Mouse (Mus musculus) liver, postnatal 0 days (tissue): ENCODE data around the gene Atp6v0b.

Source experiments
- CTCF ChIP-seq: sonication (generic); IDR thresholded peaks from 2 replicates; pipeline ENCODE4 v1.5.1; 2016; ENCODE audit warnings: antibody characterized with exemption, low read depth
- EP300 ChIP-seq: IDR thresholded peaks from 2 replicates; pipeline ENCODE4 v1.6.1; 2016; ENCODE audit warnings: antibody characterized with exemption, low read depth, mild to moderate bottlenecking

DNA sequence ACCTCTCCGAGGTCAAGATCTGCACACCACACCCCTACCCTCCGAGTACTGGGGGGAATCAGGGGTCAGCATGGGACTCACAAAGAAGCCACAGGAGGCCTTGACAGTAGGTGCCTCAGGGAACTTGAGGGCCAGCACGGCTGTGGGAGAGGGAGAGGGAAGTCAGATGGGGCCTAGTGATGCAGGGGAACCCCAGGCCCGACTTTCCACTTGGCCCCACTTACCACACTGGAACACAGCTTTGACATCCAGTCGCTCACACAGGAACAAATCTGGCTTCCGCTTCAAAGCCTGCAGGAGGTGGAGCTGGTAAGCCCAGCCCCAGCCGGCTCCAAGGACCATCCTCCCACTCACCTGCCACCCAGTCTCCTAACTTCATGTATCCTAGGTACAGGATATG is 8.2 kb upstream of the Atp6v0b start:
- TF ChIP-seq EP300 = no peak
- no peak for TF ChIP-seq CTCF
